Mouse (Mus musculus) induced T-regulatory cell, adult 2 months (primary cell): ENCODE results near the gene Grik5.

Experiments
- DNase-seq: peaks from one replicate; pipeline ENCODE4 v3.0.0-alpha.2; 2012; ENCODE audit warnings: low read depth

Gene Grik5

DNA sequence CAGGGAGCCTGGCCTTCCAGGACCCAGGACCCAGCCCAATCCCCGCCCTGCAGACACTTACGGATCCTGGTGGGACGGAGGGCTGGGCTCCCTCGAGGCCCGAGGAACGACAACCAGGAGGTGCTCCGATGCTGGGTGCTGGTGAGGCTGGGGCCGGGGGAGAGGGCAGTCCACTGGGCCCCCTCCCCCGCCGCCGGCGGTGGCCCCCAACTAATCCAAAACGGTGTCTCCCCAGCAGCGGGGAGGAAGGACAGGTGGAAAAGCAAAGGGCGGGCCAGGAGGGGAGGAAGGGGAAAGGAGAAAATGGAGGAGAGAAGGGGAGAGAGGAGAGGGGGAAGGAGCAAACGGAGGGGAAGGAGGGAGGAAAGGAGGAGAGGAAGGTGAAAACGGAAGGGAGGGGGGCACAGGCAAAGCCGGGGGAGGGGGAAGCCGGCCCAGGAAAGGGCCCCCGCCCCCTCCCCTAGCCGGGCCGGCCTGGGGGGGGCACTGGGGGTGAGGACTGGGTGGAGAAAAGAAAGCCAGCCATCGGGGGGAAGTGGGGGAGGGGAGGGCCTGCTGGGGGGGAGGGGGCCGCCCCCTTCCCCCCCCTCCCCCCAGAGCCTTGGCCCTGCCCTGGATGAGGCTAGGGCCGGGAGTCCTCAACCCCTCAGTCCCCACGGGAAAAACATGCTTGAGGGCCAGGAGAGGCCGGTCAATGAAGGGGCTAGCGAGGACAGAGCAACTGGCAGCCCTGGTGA lies at the start of gene Grik5, which contains the start of gene Zfp574:
Gene Grik5, minus strand, starts transcription at position 368 of the 737 bp plus-strand sequence.
Gene Zfp574, plus strand, starts transcription at position 589 of the 737 bp plus-strand sequence.
- peak; percentile 29 for DNase-seq

DNA sequence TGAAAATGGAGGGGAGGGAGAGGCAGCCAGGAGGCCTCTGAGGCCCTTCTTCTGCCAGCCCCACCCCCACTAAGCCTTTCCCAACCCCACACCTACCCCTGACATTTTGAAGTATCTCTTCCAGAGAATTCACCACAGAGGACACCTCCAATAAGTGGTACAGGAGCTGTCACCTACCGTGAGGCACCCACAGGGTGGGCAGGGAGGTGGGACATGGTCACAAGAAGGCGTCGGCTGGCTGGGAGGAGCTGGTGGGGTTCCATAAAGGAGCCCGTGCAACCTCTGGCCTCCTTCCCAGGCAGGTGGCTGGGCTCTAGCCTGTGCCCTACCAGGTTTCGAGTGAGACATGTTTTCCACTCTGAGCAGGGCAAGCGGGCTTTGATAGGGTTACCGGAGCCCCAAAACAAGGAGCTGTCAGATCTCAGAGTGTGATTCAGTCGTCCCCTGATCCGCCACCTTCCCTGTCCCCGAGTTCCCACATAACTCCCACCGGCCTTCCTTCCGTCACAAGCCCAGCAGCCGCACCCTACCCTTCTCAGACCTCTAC lies 49.2 kb upstream of the Grik5 start:
- peak; percentile 54 for DNase-seq

DNA sequence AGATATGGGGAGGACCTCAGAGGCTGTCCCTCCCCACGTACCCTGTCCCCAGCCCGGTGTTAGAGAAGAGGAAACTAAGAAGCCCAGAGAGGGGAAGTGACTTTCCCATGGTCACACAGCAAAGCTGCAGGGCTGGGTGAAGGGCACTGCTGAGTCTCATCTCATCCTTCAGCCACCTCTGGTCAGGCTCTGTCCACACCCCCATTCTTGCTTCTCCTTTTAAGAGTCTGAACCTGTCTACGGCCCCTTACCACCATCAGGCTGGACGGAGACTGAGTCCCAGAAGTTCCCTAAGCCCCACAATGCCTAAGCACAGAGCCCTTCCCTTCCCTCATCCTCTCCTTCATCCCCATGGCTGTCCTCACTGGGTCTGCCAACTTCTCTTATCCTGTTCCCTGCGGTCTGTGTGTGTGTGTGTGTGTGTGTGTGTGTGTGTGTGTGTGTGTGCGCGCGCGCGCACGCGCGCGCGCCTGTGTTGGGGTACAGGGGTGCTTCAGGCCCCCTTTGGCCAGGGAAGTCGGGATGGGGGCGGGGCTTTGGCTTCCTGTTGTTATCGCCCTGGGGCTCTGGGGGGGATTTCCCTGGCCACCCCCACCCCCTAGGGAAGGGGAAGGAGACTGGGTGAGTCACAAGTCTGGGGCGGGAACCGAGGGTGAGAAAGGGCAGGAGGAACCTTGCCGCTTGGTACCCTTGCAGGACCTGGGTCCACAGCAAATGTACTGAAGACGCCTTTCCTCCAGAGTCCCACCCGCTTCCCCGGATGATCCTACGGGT lies 48.1 kb upstream of the Grik5 start:
- peak; percentile 91 for DNase-seq

DNA sequence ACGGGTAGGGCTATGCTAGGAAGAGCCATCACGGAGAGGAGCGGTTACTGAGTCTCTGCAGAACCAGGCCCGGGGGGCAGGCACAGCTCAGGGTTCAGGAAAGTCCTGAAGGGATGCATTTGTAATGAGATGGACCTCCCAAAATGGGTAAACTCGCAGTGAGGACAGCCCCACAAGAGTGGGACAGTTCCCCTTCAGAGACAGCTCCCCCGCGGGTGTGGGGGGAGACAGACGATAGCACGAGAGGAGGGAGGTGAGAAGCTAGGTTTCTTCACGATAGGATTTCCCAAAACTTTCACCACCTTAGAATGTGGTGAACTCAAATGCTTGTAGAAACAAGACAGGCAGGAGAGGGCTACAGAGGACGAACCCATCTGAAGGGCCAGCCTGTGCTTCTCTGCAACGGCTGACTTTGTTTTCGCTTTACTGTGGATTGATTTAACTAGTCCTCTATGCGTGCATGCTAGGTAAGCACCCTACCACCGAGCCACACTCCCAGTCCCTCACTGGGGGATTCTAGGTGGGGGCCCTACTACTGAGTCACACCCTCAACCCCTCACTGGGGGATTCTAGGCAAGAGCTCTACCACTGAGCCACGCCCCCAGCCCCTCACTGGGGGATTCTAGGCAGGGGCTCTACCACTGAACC lies 40.9 kb upstream of the Grik5 start:
- no peak for DNase-seq

DNA sequence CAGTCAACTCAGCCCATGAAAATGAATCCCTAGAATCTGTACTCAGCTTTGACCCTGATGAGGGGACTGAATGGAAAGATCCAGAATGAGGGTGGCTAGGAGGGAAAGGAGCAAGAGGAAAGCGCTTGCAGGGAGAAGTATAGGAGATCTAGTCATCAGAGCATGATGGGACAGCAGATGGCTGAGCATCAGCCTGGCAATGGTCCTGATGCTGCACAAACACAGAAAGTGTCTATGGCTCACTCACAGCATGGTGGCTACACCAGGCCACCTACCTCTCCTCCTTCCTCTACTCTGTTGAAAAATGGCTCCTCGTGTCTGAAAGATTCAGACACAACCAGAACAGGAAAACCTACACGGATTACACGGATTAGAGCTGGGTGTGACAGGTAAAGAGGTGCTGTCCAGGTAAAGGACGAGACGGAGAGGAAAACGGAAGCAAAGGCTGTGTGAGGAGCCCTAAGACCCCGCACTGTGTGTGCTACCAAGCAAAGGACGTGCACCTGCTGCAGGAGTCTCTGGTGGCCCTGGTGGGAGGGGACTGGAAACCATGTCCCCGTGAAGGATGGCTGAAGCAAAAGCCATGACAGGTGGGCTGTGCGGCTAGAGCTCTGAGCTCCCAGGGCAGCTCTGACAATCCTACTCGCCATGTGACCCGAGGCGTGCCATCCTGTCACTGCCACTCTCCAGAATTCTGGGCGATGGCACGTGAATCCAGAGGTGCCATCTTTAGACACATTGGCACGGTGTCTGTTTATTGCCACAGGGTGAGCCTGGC lies 40.2 kb upstream of the Grik5 start:
- DNase-seq: no peak

DNA sequence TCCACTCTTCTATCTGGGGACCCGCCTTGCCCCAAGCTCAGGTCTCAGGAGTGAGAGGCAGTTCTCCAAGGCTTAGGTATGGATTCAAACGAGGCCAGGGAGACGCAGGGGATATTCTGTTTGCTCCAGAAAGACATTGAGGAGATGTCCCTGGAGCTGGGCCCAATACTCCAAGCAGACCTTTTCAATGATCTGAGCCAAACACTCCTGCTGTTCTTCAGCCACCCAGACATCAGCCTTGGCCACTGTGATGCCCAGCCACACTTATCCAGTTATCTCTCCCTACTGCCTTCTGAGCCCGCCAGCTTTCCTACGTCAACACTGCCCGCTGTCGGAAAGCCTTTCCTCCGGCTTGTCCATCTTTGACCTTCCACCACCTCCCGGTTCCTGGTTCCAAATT lies 38.2 kb upstream of the Grik5 start:
- DNase-seq: no peak

DNA sequence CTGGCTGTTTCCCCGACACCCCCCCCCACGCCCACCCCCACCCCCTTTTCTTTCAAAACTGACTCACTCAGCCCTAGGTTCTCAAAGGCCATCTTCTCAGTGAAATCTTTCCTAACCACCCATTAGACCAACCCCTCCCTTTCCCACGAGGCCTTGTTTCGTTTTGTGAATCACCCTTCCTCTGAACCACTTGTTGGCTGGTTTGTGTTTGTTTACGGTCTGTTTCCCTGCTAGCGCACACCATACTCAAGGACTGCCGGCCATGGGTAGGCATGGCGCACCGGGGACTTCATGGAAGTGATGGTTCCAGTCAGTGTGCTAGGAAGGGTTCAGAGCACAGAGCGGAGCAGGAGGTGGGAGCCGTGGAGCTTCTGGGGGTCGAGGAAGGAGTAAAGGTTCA lies 37.2 kb upstream of the Grik5 start:
- peak; percentile 51 for DNase-seq

DNA sequence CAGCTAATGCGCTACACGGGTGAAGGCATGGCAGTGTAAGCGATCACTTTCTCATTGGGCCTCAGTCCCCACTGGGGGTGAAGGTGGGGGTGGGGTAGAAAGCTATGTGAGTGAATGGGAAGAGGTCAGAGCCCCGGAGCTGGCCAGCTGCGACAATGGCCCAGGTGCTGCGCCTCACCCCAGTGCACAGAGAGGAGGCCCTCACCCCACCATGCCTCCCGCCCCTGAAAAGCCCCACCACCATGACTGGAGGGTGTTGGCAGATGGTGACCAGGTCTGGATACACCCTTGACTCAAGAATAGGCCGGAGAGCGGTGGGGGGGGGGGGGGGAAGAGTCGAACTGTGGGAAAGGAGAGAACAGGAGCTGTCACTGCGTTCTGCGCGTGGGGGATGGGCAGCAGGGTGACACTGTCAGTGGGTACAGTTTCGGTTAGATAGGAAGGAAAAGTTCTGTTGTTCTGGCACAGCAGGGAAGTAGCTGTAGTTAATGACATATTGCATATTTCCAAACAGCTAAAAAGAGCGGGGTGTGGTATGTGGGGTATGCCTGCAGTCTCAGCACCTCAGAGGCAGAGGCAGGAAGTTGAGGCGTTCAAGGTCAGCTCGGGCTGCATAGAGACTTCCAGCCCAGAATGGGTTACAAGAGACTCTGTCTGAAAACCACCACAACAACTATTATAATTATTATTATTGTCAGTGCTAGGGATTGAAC lies 34.8 kb upstream of the Grik5 start:
- DNase-seq: peak; percentile 58

DNA sequence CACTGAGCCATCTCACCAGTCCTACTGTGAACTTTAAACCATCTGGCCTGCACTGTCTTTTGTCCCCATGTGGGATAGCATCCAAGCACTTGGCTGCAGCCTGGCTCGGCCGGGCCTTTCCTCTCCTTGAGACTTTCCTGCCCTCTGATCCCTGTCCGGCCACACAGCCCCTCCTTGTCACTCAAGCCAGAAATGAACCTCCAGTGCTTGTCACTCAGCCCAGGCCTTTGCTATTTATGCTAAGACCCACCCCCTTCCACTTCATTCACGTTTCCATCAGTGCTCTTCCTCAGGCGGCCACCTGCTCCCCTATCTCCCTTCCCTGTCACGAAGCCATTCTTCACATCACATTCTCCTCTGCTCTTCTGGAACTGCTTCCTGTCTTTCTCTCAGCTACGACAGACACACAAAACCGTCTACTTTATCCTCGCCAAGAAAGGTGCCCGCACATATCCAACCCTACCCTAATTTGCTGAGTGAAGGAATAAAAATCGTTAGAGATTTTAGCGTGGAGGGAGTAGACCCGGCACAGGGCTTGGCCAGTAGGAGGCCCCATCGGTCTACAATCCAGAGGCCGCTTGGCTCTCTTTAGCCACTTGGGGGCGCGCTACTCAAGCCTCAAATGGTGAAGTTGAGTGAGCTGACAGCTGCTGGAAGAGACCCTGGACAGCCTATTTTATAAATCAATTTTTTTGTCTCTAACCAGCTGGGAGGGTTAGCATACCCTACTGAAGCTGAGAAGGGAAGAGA lies 33.4 kb upstream of the Grik5 start:
- peak; percentile 96 for DNase-seq

DNA sequence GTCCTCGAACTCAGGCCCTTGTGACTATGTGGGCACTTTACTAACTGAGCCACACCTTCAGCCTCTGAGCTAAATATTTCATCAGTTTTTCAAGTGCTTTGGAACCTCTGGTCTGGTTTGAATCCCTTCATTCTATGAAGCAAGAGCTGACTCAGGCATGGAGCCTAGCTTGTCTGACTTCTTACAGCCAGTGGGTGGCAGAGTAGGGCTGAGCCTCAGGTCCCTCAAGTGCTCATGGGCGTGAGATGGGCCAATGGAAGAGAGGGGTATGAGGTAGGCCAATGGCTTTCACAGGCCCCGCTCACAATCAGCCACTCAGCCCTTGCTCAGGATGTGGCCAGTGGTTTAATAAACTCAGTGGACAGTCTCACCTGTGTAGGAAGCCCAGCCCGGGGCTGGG lies 27.4 kb upstream of the Grik5 start:
- no peak for DNase-seq

DNA sequence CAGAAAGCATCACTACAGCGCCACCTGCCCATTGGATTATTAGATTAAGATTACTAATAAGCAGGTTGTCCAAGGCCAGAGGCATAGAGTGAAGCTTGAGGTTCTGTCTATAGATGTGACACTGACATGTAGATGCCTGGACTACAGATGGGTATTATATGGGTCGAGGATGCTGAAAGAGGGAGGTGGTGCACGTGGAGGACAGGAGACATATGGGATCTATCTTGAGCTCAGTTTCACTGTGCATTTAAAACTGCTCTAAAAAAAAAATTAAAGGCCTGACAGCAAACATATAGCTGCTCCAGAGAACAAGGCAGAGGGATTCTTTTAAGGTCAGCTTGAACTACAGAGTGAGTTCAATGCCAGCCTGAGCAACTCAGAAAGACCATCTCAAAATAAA lies 26.0 kb upstream of the Grik5 start:
- DNase-seq: no peak

DNA sequence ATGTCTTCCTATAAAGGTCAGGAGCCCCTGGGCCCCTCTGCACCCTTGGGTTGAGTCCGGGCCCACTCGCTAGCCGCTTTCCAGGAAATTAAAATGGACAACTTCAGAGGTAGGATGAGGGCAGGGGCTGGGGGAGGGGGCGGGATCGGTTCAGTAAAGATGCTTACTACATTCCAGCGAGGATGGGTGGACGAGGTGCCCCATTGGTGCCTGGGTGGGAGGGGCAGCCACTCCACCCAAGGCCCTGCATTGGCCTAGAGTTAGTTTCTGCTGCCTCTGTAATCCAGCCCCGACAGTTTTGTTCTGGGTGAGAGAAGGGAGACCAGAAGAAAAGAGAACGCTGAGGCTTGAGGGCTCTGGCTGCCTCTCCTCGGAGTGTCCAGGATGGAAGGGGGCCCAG lies 17.7 kb upstream of the Grik5 start:
- DNase-seq: peak; percentile 16

DNA sequence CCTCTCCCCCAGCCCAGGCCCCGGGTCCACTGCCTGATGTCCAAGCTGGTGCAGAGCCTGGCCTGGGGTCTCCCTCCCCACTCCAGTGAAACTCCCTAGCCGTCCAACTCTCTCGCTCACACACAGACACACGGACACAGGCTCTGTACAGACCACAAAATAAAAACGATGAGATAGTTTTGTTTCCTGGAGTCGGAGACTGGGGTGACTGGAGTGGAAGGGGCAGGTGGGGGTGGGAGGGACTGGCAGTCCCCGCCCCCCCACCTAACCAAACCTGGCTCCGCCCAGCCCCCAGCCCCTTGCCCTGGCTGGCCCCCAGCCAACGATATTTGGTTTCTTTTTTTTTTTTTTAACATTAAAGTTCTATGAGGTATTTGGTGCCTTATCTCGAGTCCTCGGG lies 16.8 kb upstream of the Grik5 start:
- peak; percentile 68 for DNase-seq

DNA sequence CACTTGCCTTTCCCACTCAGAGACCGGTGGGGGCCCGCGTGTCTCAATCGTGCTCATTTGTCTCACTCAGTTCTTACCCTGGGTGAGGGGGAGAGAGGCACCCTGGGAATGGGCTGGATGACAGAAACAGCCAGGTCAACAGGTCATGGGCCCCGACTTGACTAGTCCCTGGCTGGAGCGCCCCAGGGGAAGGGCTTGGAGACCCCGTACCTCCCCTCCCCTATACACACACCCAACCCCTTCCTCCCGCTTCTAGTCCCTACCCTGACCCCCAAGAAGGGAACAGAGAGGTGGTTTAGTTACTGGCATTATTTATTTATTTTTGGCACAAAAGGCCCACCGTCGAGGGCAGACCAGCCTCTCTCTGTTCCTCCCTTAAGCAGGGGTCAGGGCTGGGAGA lies 16.4 kb upstream of the Grik5 start:
- peak; percentile 64 for DNase-seq

DNA sequence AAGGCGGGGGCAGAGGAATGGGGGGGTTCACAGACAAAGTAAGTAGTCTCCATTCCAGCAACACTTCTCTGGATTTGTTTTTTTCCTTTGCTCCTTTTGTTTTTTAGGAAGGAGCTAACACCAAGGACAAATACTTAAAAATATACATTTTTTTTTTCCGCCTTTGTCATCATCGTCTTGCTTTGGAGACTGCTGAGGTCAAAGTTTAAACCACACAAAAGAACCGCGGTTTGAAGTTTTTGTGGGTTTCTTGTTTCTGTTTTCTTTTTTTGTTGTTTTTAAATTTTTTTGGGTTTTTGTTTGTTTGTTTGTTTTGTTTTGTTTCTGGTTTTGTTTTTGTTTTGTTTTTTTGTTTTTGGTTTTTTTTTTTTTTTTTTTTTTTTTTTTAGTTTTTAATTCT lies 15.8 kb upstream of the Grik5 start:
- DNase-seq: peak; percentile 87

DNA sequence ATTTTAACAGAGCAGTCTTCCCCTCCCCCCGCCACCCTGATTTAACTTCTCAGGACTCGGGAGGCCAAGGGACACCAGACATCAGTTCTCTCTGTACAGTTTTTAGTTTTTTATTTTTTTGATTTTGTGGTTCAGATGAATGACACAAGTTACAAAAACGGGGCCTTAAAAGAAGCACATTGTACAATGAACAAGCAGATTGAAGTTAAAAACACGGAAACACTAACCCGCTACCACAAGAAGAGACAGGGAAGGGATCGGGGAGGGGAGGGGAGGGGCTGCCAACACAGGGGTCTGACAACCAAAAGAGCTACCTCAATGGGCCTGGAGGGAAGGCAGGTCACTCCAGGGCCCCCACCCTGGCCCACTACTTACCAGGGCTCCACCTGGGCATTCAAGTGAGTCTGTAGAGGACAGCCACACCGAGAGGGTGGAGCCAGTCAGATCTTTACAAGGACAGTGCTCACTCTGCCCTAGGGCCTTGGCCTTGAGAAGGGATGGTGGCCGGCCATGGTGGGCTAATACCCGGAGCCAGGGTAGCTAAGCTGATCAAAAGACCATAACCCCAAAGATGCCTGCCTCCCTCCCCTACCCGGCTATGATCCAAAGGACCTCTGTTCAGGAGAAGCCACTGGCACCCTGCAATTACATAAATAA lies 15.2 kb upstream of the Grik5 start:
- peak; percentile 54 for DNase-seq

DNA sequence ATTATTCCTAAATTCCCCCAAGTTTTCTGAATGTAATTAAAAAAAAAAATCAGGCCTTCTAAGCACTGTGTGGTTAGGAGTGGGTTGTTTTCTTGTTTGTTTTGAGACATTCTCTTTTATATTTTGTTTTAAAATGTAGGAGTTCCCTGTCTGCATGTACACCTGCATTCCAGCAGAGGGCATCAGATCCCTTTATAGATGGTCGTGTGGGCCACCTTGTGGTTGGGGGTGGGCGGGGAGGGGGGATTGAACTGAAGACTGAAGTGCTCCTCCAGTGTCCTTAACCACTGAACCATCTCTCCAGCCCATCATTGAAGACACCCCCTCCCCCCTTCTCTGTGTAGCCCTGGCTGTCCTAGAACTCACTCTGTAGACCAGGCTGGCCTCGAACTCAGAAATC lies 14.5 kb upstream of the Grik5 start:
- DNase-seq: peak; percentile 68

DNA sequence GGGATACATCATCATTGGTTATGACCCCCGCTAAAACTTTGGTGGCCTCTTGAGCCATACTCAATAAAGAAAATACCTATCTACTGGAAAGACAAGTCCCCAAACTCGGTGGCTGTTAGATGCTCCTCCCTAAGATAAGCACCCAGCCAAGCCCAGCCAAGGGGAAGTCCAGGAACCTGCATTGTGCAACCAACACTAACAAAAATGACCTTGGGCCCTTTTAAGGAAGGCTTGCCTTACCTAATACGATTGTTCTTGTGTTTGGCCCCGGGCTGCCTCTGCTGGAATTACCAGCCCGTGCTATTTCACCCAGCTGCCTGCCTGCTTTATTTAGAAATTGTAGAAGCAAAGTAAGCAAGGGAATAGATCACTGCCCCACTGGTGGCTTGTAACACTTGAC lies 12.5 kb upstream of the Grik5 start:
- DNase-seq: no peak

DNA sequence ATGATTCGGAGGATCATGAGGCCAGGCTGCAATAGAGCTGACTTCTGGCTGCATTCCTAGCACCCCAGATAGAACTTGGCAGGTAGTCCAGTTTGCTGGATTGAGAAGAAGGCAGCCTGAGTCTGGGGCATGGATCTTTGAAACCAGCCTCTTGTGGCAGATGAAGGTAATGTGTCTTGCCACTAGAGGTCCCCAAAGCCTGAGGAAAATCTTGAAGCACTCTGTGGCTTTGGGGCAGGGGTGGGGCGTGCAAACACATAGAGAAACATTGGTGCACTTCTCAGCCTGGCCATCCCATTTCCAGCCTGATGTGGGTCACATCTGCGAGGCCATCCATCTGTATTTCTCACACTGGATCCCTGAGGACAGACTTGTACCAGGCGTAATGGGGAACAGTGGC lies 10.4 kb upstream of the Grik5 start:
- peak; percentile 86 for DNase-seq

DNA sequence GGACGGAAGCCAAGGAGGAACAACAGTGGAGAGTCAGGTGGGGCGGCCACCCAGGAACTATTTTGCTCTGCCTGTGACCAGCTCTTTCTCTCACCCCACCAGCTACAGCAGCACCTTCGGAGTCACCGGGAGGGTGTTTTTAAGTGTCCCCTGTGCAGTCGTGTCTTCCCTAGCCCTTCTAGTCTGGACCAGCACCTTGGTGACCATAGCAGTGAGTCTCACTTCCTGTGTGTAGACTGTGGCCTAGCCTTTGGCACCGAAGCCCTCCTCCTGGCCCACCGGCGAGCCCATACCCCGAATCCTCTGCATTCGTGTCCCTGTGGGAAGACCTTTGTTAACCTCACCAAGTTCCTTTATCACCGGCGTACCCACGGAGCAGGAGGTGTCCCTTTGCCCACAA lies 8.3 kb upstream of the Grik5 start:
- no peak for DNase-seq
